Mouse (Mus musculus) induced T-regulatory cell, adult 2 months (primary cell): ENCODE results near the gene Tpk1.
A peak's percentile ranks its signal among the peaks of the same experiment; 100 is the strongest.

Source experiments
- DNase-seq: peaks from one replicate; pipeline ENCODE4 v3.0.0-alpha.2; 2012; ENCODE audit warnings: low read depth

Tpk1 gene

GRCm38 (mm10) chr6:43353446-43353845, 312.6 kb downstream of the Tpk1 start:
- DNase-seq: no peak

GRCm38 (mm10) chr6:43349083-43349482, 317.0 kb downstream of the Tpk1 start:
- peak; percentile 11 for DNase-seq

- peak; percentile 14 for DNase-seq
Observed at GRCm38 (mm10) chr6:43347637-43348036, 318.4 kb downstream of the Tpk1 start.

GRCm38 (mm10) chr6:43343006-43343405, 323.1 kb downstream of the Tpk1 start:
- no peak for DNase-seq

- no peak for DNase-seq
Observed at GRCm38 (mm10) chr6:43342386-43342785, 323.7 kb downstream of the Tpk1 start.

GRCm38 (mm10) chr6:43338804-43339203, 327.3 kb downstream of the Tpk1 start:
- DNase-seq: no peak

- DNase-seq: no peak
Observed at GRCm38 (mm10) chr6:43337491-43337961, 328.6 kb downstream of the Tpk1 start.

- DNase-seq: peak; percentile 21
Observed at GRCm38 (mm10) chr6:43335619-43336234, 330.4 kb downstream of the Tpk1 start.

- DNase-seq: no peak
Observed at GRCm38 (mm10) chr6:43333479-43333878, 332.6 kb downstream of the Tpk1 start.

- no peak for DNase-seq
Observed at GRCm38 (mm10) chr6:43312961-43313656, 353.0 kb downstream of the Tpk1 start.

GRCm38 (mm10) chr6:43312546-43312945, 353.5 kb downstream of the Tpk1 start:
- no peak for DNase-seq

GRCm38 (mm10) chr6:43310071-43310470, 356.0 kb downstream of the Tpk1 start:
- no peak for DNase-seq

- no peak for DNase-seq
Observed at GRCm38 (mm10) chr6:43309454-43309853, 356.6 kb downstream of the Tpk1 start, which contains the start of gene Nobox. Gene Nobox, minus strand, starts transcription at chr6:43309554.

GRCm38 (mm10) chr6:43297508-43297850, 368.6 kb downstream of the Tpk1 start:
- DNase-seq: no peak

GRCm38 (mm10) chr6:43296798-43297507, 369.1 kb downstream of the Tpk1 start:
- peak; percentile 2 for DNase-seq

- DNase-seq: no peak
Observed at GRCm38 (mm10) chr6:43295908-43296307, 370.2 kb downstream of the Tpk1 start.
